Comparison of ENCODE assay signal across 11 mouse cellular contexts in the genomic region with DNA sequence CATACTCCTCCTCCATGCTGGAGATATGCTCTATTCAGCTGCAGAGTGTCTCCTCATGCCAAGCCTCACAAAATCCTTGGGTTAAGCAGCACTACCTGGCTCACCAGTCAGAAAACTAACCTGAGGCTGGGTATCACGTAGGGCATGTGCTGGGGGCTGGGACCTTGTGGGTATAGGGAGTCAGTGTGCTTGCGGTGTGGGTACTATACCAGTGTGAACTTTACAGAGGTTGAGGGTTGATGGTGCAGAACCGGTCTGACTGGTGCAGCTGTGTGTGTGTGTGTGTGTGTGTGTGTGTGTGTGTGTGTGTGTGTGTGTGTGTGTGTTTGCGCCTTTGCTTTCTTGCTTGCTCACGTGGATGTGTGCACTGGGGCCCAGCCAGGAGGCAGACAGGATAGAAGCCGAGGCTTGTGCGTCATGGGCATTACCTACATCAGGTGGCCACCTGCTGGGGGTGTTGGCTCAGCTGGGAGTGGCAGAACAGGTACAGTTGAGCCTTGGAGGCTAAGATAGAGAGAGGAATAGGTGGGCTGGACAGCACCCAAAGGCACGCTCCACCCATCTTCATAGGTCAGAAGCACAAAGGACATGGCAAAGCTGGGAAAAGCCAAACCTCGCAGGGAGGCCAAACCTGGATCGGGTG. TPM values are rescaled to one million over a fixed set of nuclear protein-coding genes. Genes with fewer than 3 reads are reported as not detected.
DNase-seq lines count a peak whose midpoint lies in the region; ATAC-seq lines count a peak whose summit lies in the region.
"Had no signal": no experiment of that assay in that cellular context is flagged by ENCODE, and none has a peak within 500 bp of the region (broad histone marks: within the 10 kb centered on the region; RNA-seq: fewer than 3 reads in every experiment).

No protein-coding gene starts in this region.

- H3K4me2 ChIP-seq in hindbrain, embryonic 11.5 days (replicated peaks; ENCODE audit: low read depth, low read length), result no peak overlapping the region
- no peak overlapping the region for H3K4me2 ChIP-seq in intestine, embryonic 16.5 days (ENCODE audit: low read depth, low read length)
- H3K4me2 ChIP-seq in stomach, embryonic 14.5 days (replicated peaks; ENCODE audit: low read depth, low read length), result no peak overlapping the region
- H3K4me2 ChIP-seq: embryonic facial prominence, embryonic 12.5 days; liver, embryonic 11.5 days had no signal

- peaks cover 45% of the 10 kb centered on the region for H3K4me1 ChIP-seq in hindbrain, embryonic 10.5 days (replicated peaks)
- H3K4me1 ChIP-seq in hindbrain, embryonic 11.5 days (replicated peaks; ENCODE audit: control insufficient read depth, insufficient read depth, low read length), result no peaks in the 10 kb centered on the region
- peaks cover 45% of the 10 kb centered on the region for H3K4me1 ChIP-seq in intestine, embryonic 16.5 days (ENCODE audit: control insufficient read depth, insufficient read depth, low read length)
- peaks cover 34% of the 10 kb centered on the region; the same call in 1 of the 2 replicates for H3K4me1 ChIP-seq in stomach, embryonic 14.5 days (ENCODE audit: control insufficient read depth, insufficient read depth, low read length)

- H3K9ac ChIP-seq in hindbrain, embryonic 11.5 days (ENCODE audit: low read depth, low read length), result no peak overlapping the region
- H3K9ac ChIP-seq in intestine, embryonic 16.5 days (ENCODE audit: low read depth, low read length), result no peak overlapping the region; the same call in 1 of the 2 replicates
- H3K9ac ChIP-seq in stomach, embryonic 14.5 days (replicated peaks; ENCODE audit: low read depth, low read length), result no peak overlapping the region
- H3K9ac ChIP-seq: embryonic facial prominence, embryonic 12.5 days had no signal

- DNase-seq in hindbrain, embryonic 10.5 days (ENCODE audit: low spot score), result no peak
- DNase-seq in hindbrain, embryonic 11.5 days (ENCODE audit: low spot score), result no peak
- DNase-seq in kidney, postnatal 14 days, result peak; percentile 89
- DNase-seq in layer of hippocampus, adult 8-10 months (ENCODE audit: low spot score in 2 of 2), result no peak
- DNase-seq in layer of hippocampus, postnatal 10 days (ENCODE audit: low spot score in 2 of 2), result no peak
- DNase-seq: gastrocnemius, postnatal 25 days; thymus, adult 2 months had no signal

- H3K36me3 ChIP-seq in hindbrain, embryonic 10.5 days, result no peaks in the 10 kb centered on the region
- H3K36me3 ChIP-seq in hindbrain, embryonic 11.5 days (ENCODE audit: control insufficient read depth, insufficient read depth, low read length), result no peaks in the 10 kb centered on the region
- no peaks in the 10 kb centered on the region for H3K36me3 ChIP-seq in intestine, embryonic 16.5 days (ENCODE audit: control insufficient read depth, insufficient read depth, low read length)
- no peaks in the 10 kb centered on the region for H3K36me3 ChIP-seq in stomach, embryonic 14.5 days (ENCODE audit: control insufficient read depth, insufficient read depth, low read length)
- H3K36me3 ChIP-seq: embryonic facial prominence, embryonic 12.5 days had no signal

- peak overlapping the region; percentile 56; the same call in 1 of the 2 replicates for H3K27ac ChIP-seq in hindbrain, embryonic 10.5 days
- H3K27ac ChIP-seq in hindbrain, embryonic 11.5 days (ENCODE audit: low read depth, low read length), result no peak overlapping the region
- peak overlapping the region; percentile 70 for H3K27ac ChIP-seq in intestine, embryonic 16.5 days (ENCODE audit: low read length)
- H3K27ac ChIP-seq in stomach, embryonic 14.5 days (ENCODE audit: low read length), result peak overlapping the region; percentile 71
- H3K27ac ChIP-seq: embryonic facial prominence, embryonic 12.5 days had no signal

- H3K4me3 ChIP-seq in hindbrain, embryonic 10.5 days, result no peak overlapping the region
- no peak overlapping the region for H3K4me3 ChIP-seq in hindbrain, embryonic 11.5 days (ENCODE audit: low read depth, low read length)
- no peak overlapping the region for H3K4me3 ChIP-seq in intestine, embryonic 16.5 days (ENCODE audit: low read length)
- no peak overlapping the region for H3K4me3 ChIP-seq in stomach, embryonic 14.5 days (ENCODE audit: low read depth, low read length)
- H3K4me3 ChIP-seq: embryonic facial prominence, embryonic 12.5 days had no signal

- ATAC-seq in hindbrain, embryonic 11.5 days (ENCODE audit: low FRiP score), result no peak
- ATAC-seq in intestine, embryonic 16.5 days, result peak; percentile 87
- ATAC-seq in stomach, embryonic 14.5 days (ENCODE audit: insufficient number of reproducible peaks, insufficient read depth, low FRiP score, low read depth), result peak; percentile 87

- no peaks in the 10 kb centered on the region for H3K9me3 ChIP-seq in hindbrain, embryonic 10.5 days
- H3K9me3 ChIP-seq in hindbrain, embryonic 11.5 days (ENCODE audit: control insufficient read depth, low read length), result no peaks in the 10 kb centered on the region
- H3K9me3 ChIP-seq in intestine, embryonic 16.5 days (ENCODE audit: control insufficient read depth, low read length), result no peaks in the 10 kb centered on the region
- H3K9me3 ChIP-seq in stomach, embryonic 14.5 days (ENCODE audit: control insufficient read depth, low read depth, low read length), result no peaks in the 10 kb centered on the region
- H3K9me3 ChIP-seq: embryonic facial prominence, embryonic 12.5 days had no signal

- H3K27me3 ChIP-seq in hindbrain, embryonic 10.5 days (ENCODE audit: insufficient read depth, poor library complexity, severe bottlenecking), result no peaks in the 10 kb centered on the region
- H3K27me3 ChIP-seq in hindbrain, embryonic 11.5 days (ENCODE audit: control insufficient read depth, insufficient read depth, low read length), result no peaks in the 10 kb centered on the region
- H3K27me3 ChIP-seq in intestine, embryonic 16.5 days (replicated peaks; ENCODE audit: control insufficient read depth, insufficient read depth, low read length), result no peaks in the 10 kb centered on the region
- H3K27me3 ChIP-seq in stomach, embryonic 14.5 days (ENCODE audit: control insufficient read depth, insufficient read depth, low read length), result no peaks in the 10 kb centered on the region
- H3K27me3 ChIP-seq: embryonic facial prominence, embryonic 12.5 days had no signal

- 81% methylated on average over 10 of the region's 10 CpGs for WGBS in hindbrain, embryonic 10.5 days
- WGBS in hindbrain, embryonic 11.5 days, result 90% methylated on average over 10 of the region's 10 CpGs
- 50% methylated on average over 10 of the region's 10 CpGs for whole genome bisulfite sequencing in intestine, embryonic 16.5 days
- 66% methylated on average over 10 of the region's 10 CpGs for WGBS in stomach, embryonic 14.5 days

RNA-seq across cellular contexts. Expression of a gene that starts 10.4 kb away (rescaled TPM):
- polyA plus RNA-seq in hindbrain, embryonic 10.5 days (2016; fragmentation: Nextera tagmentation; extraction: Ambion mirVana), result 41.3 and 48.3 TPM in 2 replicates
- 31.6 and 35.6 TPM in 2 replicates for polyA plus RNA-seq in hindbrain, embryonic 11.5 days (2014; fragmentation: Nextera tagmentation; extraction: Ambion mirVana)
- 45.7 and 46.3 TPM in 2 replicates for polyA plus RNA-seq in intestine, embryonic 16.5 days (2015; fragmentation: Nextera tagmentation; extraction: Ambion mirVana)
- 35.9 and 38.4 TPM in 2 replicates for polyA plus RNA-seq in stomach, embryonic 14.5 days (2014; fragmentation: Nextera tagmentation; extraction: Ambion mirVana)
- total RNA-seq in layer of hippocampus, adult 8-10 months (2022), result 10 to 100 TPM; 32.4 to 44.2 (median 38.4) TPM
- 10 to 100 TPM; 35.7 to 39.5 TPM for total RNA-seq in layer of hippocampus, postnatal 10 days (2021)

RNA-seq across cellular contexts. Expression of a gene that starts 32.2 kb away (rescaled TPM):
- polyA plus RNA-seq in hindbrain, embryonic 10.5 days (2016; fragmentation: Nextera tagmentation; extraction: Ambion mirVana), result 88.5 and 106 TPM in 2 replicates
- polyA plus RNA-seq in hindbrain, embryonic 11.5 days (2014; fragmentation: Nextera tagmentation; extraction: Ambion mirVana), result 85.3 and 89.5 TPM in 2 replicates
- 123 and 137 TPM in 2 replicates for polyA plus RNA-seq in intestine, embryonic 16.5 days (2015; fragmentation: Nextera tagmentation; extraction: Ambion mirVana)
- 59.6 and 72.9 TPM in 2 replicates for polyA plus RNA-seq in stomach, embryonic 14.5 days (2014; fragmentation: Nextera tagmentation; extraction: Ambion mirVana)
- 10 to 100 TPM; 15.0 to 35.2 (median 26.0) TPM for total RNA-seq in layer of hippocampus, adult 8-10 months (2022)
- total RNA-seq in layer of hippocampus, postnatal 10 days (2021), result 10 to 100 TPM; 19.8 to 20.5 TPM

RNA-seq across cellular contexts. Expression of a gene that starts 32.5 kb away (rescaled TPM):
- 11.7 and 12.2 TPM in 2 replicates for polyA plus RNA-seq in hindbrain, embryonic 10.5 days (2016; fragmentation: Nextera tagmentation; extraction: Ambion mirVana)
- 10.6 and 11.5 TPM in 2 replicates for polyA plus RNA-seq in hindbrain, embryonic 11.5 days (2014; fragmentation: Nextera tagmentation; extraction: Ambion mirVana)
- polyA plus RNA-seq in intestine, embryonic 16.5 days (2015; fragmentation: Nextera tagmentation; extraction: Ambion mirVana), result 16.7 and 16.9 TPM in 2 replicates
- 10.5 and 12.7 TPM in 2 replicates for polyA plus RNA-seq in stomach, embryonic 14.5 days (2014; fragmentation: Nextera tagmentation; extraction: Ambion mirVana)
- 10 to 100 TPM; 11.3 to 16.7 (median 14.3) TPM for total RNA-seq in layer of hippocampus, adult 8-10 months (2022)
- total RNA-seq in layer of hippocampus, postnatal 10 days (2021), result 10 to 100 TPM in 1 of 2 experiments, 1 to 10 TPM in 1; 9.8 to 10.3 TPM
